Mouse (Mus musculus) testis, adult 2 months (tissue): ENCODE measurements around the gene Klc1.
A peak's percentile ranks its signal among the peaks of the same experiment; 100 is the strongest.

Experiments
- CTCF ChIP-seq: fragments of 200-500 bp; IDR thresholded peaks from 2 replicates; pipeline ENCODE4 v1.5.1; 2012; ENCODE audit warnings: low read depth, mild to moderate bottlenecking, inconsistent platforms, low read length, moderate library complexity; ENCODE audit not compliant: control insufficient read depth, insufficient read depth, insufficient replicate concordance
- POLR2A ChIP-seq: fragments of 200-500 bp; IDR thresholded peaks from 2 replicates; pipeline ENCODE4 v1.6.1; 2012; ENCODE audit warnings: low read depth, mild to moderate bottlenecking, inconsistent platforms, low read length, moderate library complexity; ENCODE audit not compliant: control insufficient read depth

- TF ChIP-seq CTCF (no peak), POLR2A (peak; percentile 64)
Measured at GRCm38 (mm10) chr12:111813766-111814617, 55.3 kb downstream of the Klc1 start, which contains the start of the genes Xrcc3 and Zfyve21.
